Mouse (Mus musculus): ENCODE results near the gene Gm15114.
"Not testable (repeated sequence)": the region's sequence is repeated elsewhere in the genome, so short reads cannot be mapped to it uniquely, and the experiment has no call there.

Gene Gm15114

GRCm38 (mm10) chrX:148488649-148489048, at the start of gene Gm15114:
Gm15114 (plus strand) TSS chrX:148488949.
- not testable (repeated sequence) for DNase-seq (ENCODE audit: low spot score)

Data from embryo, embryonic 10.5 days (tissue).